Mouse (Mus musculus) limb, embryonic 15.5 days (tissue): ENCODE data around the gene Tmprss11e. TPM values are rescaled to one million over a fixed set of nuclear protein-coding genes. Genes with fewer than 3 reads are reported as not detected.

Experiments used
- ATAC-seq: fragments of 200-750 bp; cut with Nextera tagmentation; 2 replicates; pipeline ENCODE4 v1.8.0; 2017; ENCODE audit warnings: low read depth, moderate TSS enrichment; ENCODE audit not compliant: insufficient number of reproducible peaks, low FRiP score, low TSS enrichment
- H3K27ac ChIP-seq: fragments of 300-500 bp; sonication (generic); 2 replicates; pipeline ENCODE4 v1.5.1; 2015; ENCODE audit warnings: moderate library complexity, mild to moderate bottlenecking, inconsistent platforms
- H3K27me3 ChIP-seq: fragments of 300-500 bp; sonication (generic); 2 replicates; pipeline ENCODE4 v1.6.1; 2015; ENCODE audit warnings: inconsistent platforms
- H3K36me3 ChIP-seq: fragments of 300-500 bp; sonication (generic); 2 replicates; pipeline ENCODE4 v1.6.1; 2015; ENCODE audit warnings: inconsistent platforms
- H3K4me1 ChIP-seq: fragments of 300-500 bp; sonication (generic); 2 replicates; pipeline ENCODE4 v1.6.1; 2015; ENCODE audit warnings: inconsistent platforms
- H3K4me2 ChIP-seq: fragments of 300-500 bp; sonication (generic); 2 replicates; pipeline ENCODE4 v1.6.1; 2015; ENCODE audit warnings: mild to moderate bottlenecking, inconsistent platforms
- H3K4me3 ChIP-seq: fragments of 300-500 bp; sonication (generic); 2 replicates; pipeline ENCODE4 v1.5.1; 2015; ENCODE audit warnings: mild to moderate bottlenecking, inconsistent platforms
- H3K9ac ChIP-seq: fragments of 300-500 bp; sonication (generic); 2 replicates; pipeline ENCODE4 v1.6.1; 2015; ENCODE audit warnings: inconsistent platforms
- H3K9me3 ChIP-seq: fragments of 300-500 bp; sonication (generic); 2 replicates; pipeline ENCODE4 v1.6.1; 2016; ENCODE audit warnings: inconsistent platforms
- WGBS: fragments of 180-500 bp; shearing (Covaris S2); methylation state at CpG from one replicate; pipeline ENCODE4 v1.1.7; 2015; 5-methylcytosine and 5-hydroxymethylcytosine counted together
- polyA plus RNA-seq: library from polyadenylated mRNA; unstranded; fragments of >200 nt; fragmentation: Nextera tagmentation; extraction: Ambion mirVana; gene quantifications from 2 replicates; pipeline ENCODE4 v1.2.1, GENCODE M21; 2015

The Tmprss11e gene
- polyA plus RNA-seq, result 0.04 and 0.06 TPM in 2 replicates

- no peak for ATAC-seq
- Histone ChIP-seq H3K27ac (no peak within 1 kb of the TSS), H3K9ac (no peak within 1 kb of the TSS), H3K27me3 (no peaks in the 10 kb centered on the region), H3K9me3 (no peaks in the 10 kb centered on the region), H3K4me2 (no peak within 1 kb of the TSS), H3K4me3 (no peak within 1 kb of the TSS), H3K36me3 (no peaks in the 10 kb centered on the region), H3K4me1 (no peaks in the 10 kb centered on the region)
- WGBS, result 73% methylated on average over 4 of the region's 4 CpGs
Measured at GRCm38 (mm10) chr5:86745715-86746114, at the start of gene Tmprss11e. Tmprss11e (minus strand) TSS chr5:86745815.

- ATAC-seq, result no peak
- H3K9ac ChIP-seq, result no peak overlapping the region
Measured at GRCm38 (mm10) chr5:86792807-86793206, 47.2 kb upstream of the Tmprss11e start.

GRCm38 (mm10) chr5:86792249-86792648 is 46.6 kb upstream of the Tmprss11e start:
- Histone ChIP-seq H3K9me3 (no peaks in the 10 kb centered on the region), H3K4me1 (no peaks in the 10 kb centered on the region), H3K4me2 (no peak overlapping the region), H3K4me3 (no peak overlapping the region), H3K36me3 (no peaks in the 10 kb centered on the region), H3K27me3 (no peaks in the 10 kb centered on the region), H3K27ac (no peak overlapping the region), H3K9ac (no peak overlapping the region)
- ATAC-seq, result no peak
- WGBS, result 75% methylated on average over 4 of the region's 4 CpGs

More at GRCm38 (mm10) chr5:86792807-86793206, 47.2 kb upstream of the Tmprss11e start:
- Histone ChIP-seq H3K4me2 (no peak overlapping the region), H3K4me3 (no peak overlapping the region), H3K27me3 (no peaks in the 10 kb centered on the region), H3K4me1 (no peaks in the 10 kb centered on the region), H3K27ac (no peak overlapping the region), H3K9me3 (no peaks in the 10 kb centered on the region), H3K36me3 (no peaks in the 10 kb centered on the region)
- WGBS, result 71% methylated on average over 8 of the region's 8 CpGs

- Histone ChIP-seq H3K27ac (no peak overlapping the region), H3K4me2 (no peak overlapping the region), H3K4me3 (no peak overlapping the region), H3K36me3 (no peaks in the 10 kb centered on the region), H3K27me3 (no peaks in the 10 kb centered on the region), H3K9me3 (no peaks in the 10 kb centered on the region), H3K9ac (no peak overlapping the region), H3K4me1 (no peaks in the 10 kb centered on the region)
- 59% methylated on average over 2 of the region's 2 CpGs for WGBS
- ATAC-seq, result no peak
Measured at GRCm38 (mm10) chr5:86789954-86790353, 44.3 kb upstream of the Tmprss11e start.

- Histone ChIP-seq H3K27ac (no peak overlapping the region), H3K4me2 (no peak overlapping the region), H3K36me3 (no peaks in the 10 kb centered on the region), H3K9ac (no peak overlapping the region), H3K4me1 (no peaks in the 10 kb centered on the region), H3K4me3 (no peak overlapping the region), H3K27me3 (no peaks in the 10 kb centered on the region), H3K9me3 (no peaks in the 10 kb centered on the region)
- 35% methylated on average over 1 of the region's 1 CpGs for WGBS
- ATAC-seq, result no peak
Measured at GRCm38 (mm10) chr5:86786798-86787197, 41.2 kb upstream of the Tmprss11e start.

GRCm38 (mm10) chr5:86784205-86784604 is 38.6 kb upstream of the Tmprss11e start:
- no peaks in the 10 kb centered on the region for H3K4me1 ChIP-seq
- 64% methylated on average over 1 of the region's 1 CpGs for WGBS

GRCm38 (mm10) chr5:86783059-86783458 is 37.4 kb upstream of the Tmprss11e start:
- no peak overlapping the region for H3K9ac ChIP-seq
- no peaks in the 10 kb centered on the region for H3K27me3 ChIP-seq
- ATAC-seq, result no peak
- 42% methylated on average over 8 of the region's 8 CpGs for WGBS
- H3K9me3 ChIP-seq, result no peaks in the 10 kb centered on the region
- H3K4me2 ChIP-seq, result no peak overlapping the region
- no peaks in the 10 kb centered on the region for H3K4me1 ChIP-seq
- H3K27ac ChIP-seq, result no peak overlapping the region
- no peak overlapping the region for H3K4me3 ChIP-seq
- no peaks in the 10 kb centered on the region for H3K36me3 ChIP-seq

More at GRCm38 (mm10) chr5:86784205-86784604, 38.6 kb upstream of the Tmprss11e start:
- Histone ChIP-seq H3K9ac (no peak overlapping the region), H3K4me3 (no peak overlapping the region), H3K4me2 (no peak overlapping the region), H3K9me3 (no peaks in the 10 kb centered on the region), H3K27me3 (no peaks in the 10 kb centered on the region), H3K27ac (no peak overlapping the region), H3K36me3 (no peaks in the 10 kb centered on the region)
- ATAC-seq, result no peak

- Histone ChIP-seq H3K4me1 (no peaks in the 10 kb centered on the region), H3K4me2 (no peak overlapping the region), H3K4me3 (no peak overlapping the region), H3K27me3 (no peaks in the 10 kb centered on the region), H3K9me3 (no peaks in the 10 kb centered on the region), H3K27ac (no peak overlapping the region), H3K9ac (no peak overlapping the region), H3K36me3 (no peaks in the 10 kb centered on the region)
- ATAC-seq, result no peak
- WGBS, result 47% methylated on average over 1 of the region's 1 CpGs
Measured at GRCm38 (mm10) chr5:86778471-86778870, 32.9 kb upstream of the Tmprss11e start.

GRCm38 (mm10) chr5:86776941-86777340 is 31.3 kb upstream of the Tmprss11e start:
- no peak overlapping the region for H3K4me2 ChIP-seq
- no peak overlapping the region for H3K4me3 ChIP-seq

GRCm38 (mm10) chr5:86771010-86771409 is 25.4 kb upstream of the Tmprss11e start:
- Histone ChIP-seq H3K9me3 (no peaks in the 10 kb centered on the region), H3K27me3 (no peaks in the 10 kb centered on the region), H3K4me3 (no peak overlapping the region), H3K4me1 (no peaks in the 10 kb centered on the region; the same call in 1 of the 2 replicates), H3K27ac (no peak overlapping the region), H3K36me3 (no peaks in the 10 kb centered on the region), H3K9ac (no peak overlapping the region), H3K4me2 (no peak overlapping the region)
- no peak for ATAC-seq

More at GRCm38 (mm10) chr5:86776941-86777340, 31.3 kb upstream of the Tmprss11e start:
- no peak for ATAC-seq
- H3K27ac ChIP-seq, result no peak overlapping the region
- H3K36me3 ChIP-seq, result no peaks in the 10 kb centered on the region
- H3K27me3 ChIP-seq, result no peaks in the 10 kb centered on the region
- no peaks in the 10 kb centered on the region for H3K9me3 ChIP-seq
- WGBS, result 82% methylated on average over 5 of the region's 5 CpGs
- no peak overlapping the region for H3K9ac ChIP-seq
- H3K4me1 ChIP-seq, result no peaks in the 10 kb centered on the region

GRCm38 (mm10) chr5:86769015-86769658 is 23.5 kb upstream of the Tmprss11e start:
- no peaks in the 10 kb centered on the region; the same call in 1 of the 2 replicates for H3K4me1 ChIP-seq
- no peak overlapping the region for H3K9ac ChIP-seq
- H3K9me3 ChIP-seq, result no peaks in the 10 kb centered on the region
- ATAC-seq, result no peak
- no peaks in the 10 kb centered on the region for H3K27me3 ChIP-seq
- H3K36me3 ChIP-seq, result no peaks in the 10 kb centered on the region
- H3K4me3 ChIP-seq, result no peak overlapping the region
- no peak overlapping the region for H3K27ac ChIP-seq
- H3K4me2 ChIP-seq, result no peak overlapping the region
- 25% methylated on average over 3 of the region's 3 CpGs for WGBS

- Histone ChIP-seq H3K9me3 (no peaks in the 10 kb centered on the region), H3K4me1 (no peaks in the 10 kb centered on the region), H3K4me2 (no peak overlapping the region), H3K36me3 (no peaks in the 10 kb centered on the region), H3K27ac (no peak overlapping the region), H3K4me3 (no peak overlapping the region), H3K27me3 (no peaks in the 10 kb centered on the region), H3K9ac (no peak overlapping the region)
- 66% methylated on average over 3 of the region's 3 CpGs for WGBS
- no peak for ATAC-seq
Measured at GRCm38 (mm10) chr5:86742796-86743195, 2.8 kb downstream of the Tmprss11e start.

- no peaks in the 10 kb centered on the region for H3K36me3 ChIP-seq
- no peak overlapping the region for H3K4me3 ChIP-seq
- H3K4me2 ChIP-seq, result no peak overlapping the region
- H3K27ac ChIP-seq, result no peak overlapping the region
- no peaks in the 10 kb centered on the region for H3K4me1 ChIP-seq
- H3K9me3 ChIP-seq, result no peaks in the 10 kb centered on the region
- 72% methylated on average over 5 of the region's 5 CpGs for WGBS
- H3K27me3 ChIP-seq, result no peaks in the 10 kb centered on the region
- H3K9ac ChIP-seq, result no peak overlapping the region
- ATAC-seq, result no peak
Measured at GRCm38 (mm10) chr5:86741146-86741545, 4.5 kb downstream of the Tmprss11e start.
